ENCODE assay signal across 10 mouse cellular contexts in genomic region chr12:76197071-76197470, GRCm38 (mm10). TPM values are rescaled to one million over a fixed set of nuclear protein-coding genes. Genes with fewer than 3 reads are reported as not detected.
A peak's percentile ranks its signal among the peaks of the same experiment; 100 is the strongest.
DNase-seq lines count a peak whose midpoint lies in the region; ATAC-seq and TF ChIP-seq lines count a peak whose summit lies in the region.
"Had no signal": no experiment of that assay in that cellular context is flagged by ENCODE, and none has a peak within 500 bp of the region (broad histone marks: within the 10 kb centered on the region; RNA-seq: fewer than 3 reads in every experiment).

No protein-coding gene starts in this region.

- no peak for TF ChIP-seq CTCF in kidney, postnatal 0 days (IDR thresholded peaks at IDR 0.05; ENCODE audit: low read depth)
- no peak for TF ChIP-seq CTCF in hindbrain, postnatal 0 days (IDR thresholded peaks at IDR 0.05; ENCODE audit: low read depth)

- no peak for ATAC-seq in kidney, postnatal 0 days (replicated peaks; ENCODE audit: low FRiP score, low read depth)
- ATAC-seq in forebrain, embryonic 12.5 days (ENCODE audit: low FRiP score) = peak; percentile 76
- peak; percentile 63 for ATAC-seq in hindbrain, postnatal 0 days
- ATAC-seq in midbrain, embryonic 14.5 days (ENCODE audit: low FRiP score, low TSS enrichment) = peak; percentile 37; the same call in 1 of the 2 replicates
- no peak for ATAC-seq in frontal cortex, adult (ENCODE audit: low TSS enrichment)

- H3K4me3 ChIP-seq in kidney, postnatal 0 days (replicated peaks; ENCODE audit: low read depth, low read length) = no peak overlapping the region
- peak overlapping the region; percentile 31; the same call in 1 of the 2 replicates for H3K4me3 ChIP-seq in forebrain, embryonic 12.5 days (replicated peaks)
- H3K4me3 ChIP-seq in hindbrain, postnatal 0 days (ENCODE audit: low read length) = no peak overlapping the region; the same call in 1 of the 2 replicates
- H3K4me3 ChIP-seq in midbrain, embryonic 14.5 days (replicated peaks; ENCODE audit: low read depth, low read length) = no peak overlapping the region

- H3K4me2 ChIP-seq in kidney, postnatal 0 days (ENCODE audit: low read length) = peak overlapping the region; percentile 69
- H3K4me2 ChIP-seq in forebrain, embryonic 12.5 days = peak overlapping the region; percentile 73
- peak overlapping the region; percentile 63 for H3K4me2 ChIP-seq in hindbrain, postnatal 0 days (ENCODE audit: low read depth, low read length)
- H3K4me2 ChIP-seq in midbrain, embryonic 14.5 days (ENCODE audit: low read length) = peak overlapping the region; percentile 88

- H3K9me3 ChIP-seq in kidney, postnatal 0 days (replicated peaks; ENCODE audit: low read length) = no peaks in the 10 kb centered on the region
- H3K9me3 ChIP-seq in forebrain, embryonic 12.5 days = no peaks in the 10 kb centered on the region
- no peaks in the 10 kb centered on the region for H3K9me3 ChIP-seq in hindbrain, postnatal 0 days (ENCODE audit: low read length)
- no peaks in the 10 kb centered on the region for H3K9me3 ChIP-seq in midbrain, embryonic 14.5 days (ENCODE audit: control insufficient read depth, low read length)

- no peaks in the 10 kb centered on the region for H3K36me3 ChIP-seq in kidney, postnatal 0 days (ENCODE audit: insufficient read depth, low read length)
- H3K36me3 ChIP-seq in forebrain, embryonic 12.5 days (replicated peaks) = no peaks in the 10 kb centered on the region
- H3K36me3 ChIP-seq in hindbrain, postnatal 0 days (ENCODE audit: insufficient read depth, low read length) = no peaks in the 10 kb centered on the region
- no peaks in the 10 kb centered on the region for H3K36me3 ChIP-seq in midbrain, embryonic 14.5 days (ENCODE audit: control insufficient read depth, insufficient read depth, low read length)

- H3K27me3 ChIP-seq in kidney, postnatal 0 days (ENCODE audit: insufficient read depth, low read length) = no peaks in the 10 kb centered on the region
- peaks cover 13% of the 10 kb centered on the region for H3K27me3 ChIP-seq in forebrain, embryonic 12.5 days
- H3K27me3 ChIP-seq in hindbrain, postnatal 0 days (ENCODE audit: insufficient read depth, low read length) = no peaks in the 10 kb centered on the region
- no peaks in the 10 kb centered on the region for H3K27me3 ChIP-seq in midbrain, embryonic 14.5 days (ENCODE audit: control insufficient read depth, insufficient read depth, low read length)

- no peak for DNase-seq in kidney, postnatal 0 days (ENCODE audit: low spot score)
- DNase-seq in kidney, adult 11 months = no peak
- DNase-seq in hindbrain, postnatal 0 days (ENCODE audit: low spot score) = no peak
- no peak for DNase-seq in midbrain, embryonic 14.5 days
- no peak for DNase-seq in gastrocnemius, postnatal 10 days
- DNase-seq in adrenal gland, postnatal 10 days = no peak

- H3K4me1 ChIP-seq in kidney, postnatal 0 days (replicated peaks; ENCODE audit: insufficient read depth, low read length) = no peaks in the 10 kb centered on the region
- peaks cover 12% of the 10 kb centered on the region for H3K4me1 ChIP-seq in forebrain, embryonic 12.5 days
- peaks cover 7% of the 10 kb centered on the region for H3K4me1 ChIP-seq in hindbrain, postnatal 0 days (ENCODE audit: insufficient read depth, low read length)
- H3K4me1 ChIP-seq in midbrain, embryonic 14.5 days (ENCODE audit: control insufficient read depth, insufficient read depth, low read length) = 0 out of 2 replicates have a peak, but pooled peaks cover 5% of the 10 kb centered on the region

- no peak overlapping the region for H3K27ac ChIP-seq in kidney, postnatal 0 days
- H3K27ac ChIP-seq in forebrain, embryonic 12.5 days = no peak overlapping the region
- H3K27ac ChIP-seq in hindbrain, postnatal 0 days = no peak overlapping the region
- no peak overlapping the region for H3K27ac ChIP-seq in midbrain, embryonic 14.5 days (replicated peaks; ENCODE audit: low read depth, low read length)

- no peak overlapping the region for H3K9ac ChIP-seq in kidney, postnatal 0 days (ENCODE audit: low read depth, low read length)
- peak overlapping the region; percentile 25 for H3K9ac ChIP-seq in forebrain, embryonic 12.5 days
- no peak overlapping the region for H3K9ac ChIP-seq in hindbrain, postnatal 0 days (replicated peaks; ENCODE audit: low read length)
- no peak overlapping the region; the same call in 1 of the 2 replicates for H3K9ac ChIP-seq in midbrain, embryonic 14.5 days (replicated peaks; ENCODE audit: low read length)

- WGBS in kidney, postnatal 0 days = 48% methylated on average over 8 of the region's 8 CpGs
- 34% methylated on average over 8 of the region's 8 CpGs for WGBS in forebrain, embryonic 12.5 days
- 34% methylated on average over 8 of the region's 8 CpGs for WGBS in hindbrain, postnatal 0 days
- 37% methylated on average over 8 of the region's 8 CpGs for WGBS in midbrain, embryonic 14.5 days

RNA-seq across cellular contexts. Expression of gene Esr2, which starts 20.0 kb away (rescaled TPM):
- polyA plus RNA-seq in kidney, postnatal 0 days (2015; fragmentation: Nextera tagmentation; extraction: Ambion mirVana) = 0.68 and 0.75 TPM in 2 replicates
- 0.06 and 0.13 TPM in 2 replicates for polyA plus RNA-seq in forebrain, embryonic 12.5 days (2016; fragmentation: Nextera tagmentation; extraction: Ambion mirVana)
- total RNA-seq in hindbrain, postnatal 0 days (2014; rRNA removed) = 0.29 and 0.31 TPM in 2 replicates
- 0.28 and 0.35 TPM in 2 replicates for polyA plus RNA-seq in hindbrain, postnatal 0 days (2015; fragmentation: Nextera tagmentation; extraction: Ambion mirVana)
- 0.26 and 0.34 TPM in 2 replicates for polyA plus RNA-seq in midbrain, embryonic 14.5 days (2014; fragmentation: Nextera tagmentation; extraction: Ambion mirVana)
- total RNA-seq in gastrocnemius, postnatal 10 days (2021) = under 1 TPM; 0.07 to 0.09 TPM
- not detected for total RNA-seq in adrenal gland, postnatal 10 days (2021)
- total RNA-seq: MEL had no signal
- polyA plus RNA-seq: erythroblast, embryonic 14.5 days had no signal

RNA-seq across cellular contexts. Expression of gene Tex21, which starts 49.5 kb away (rescaled TPM):
- polyA plus RNA-seq in kidney, postnatal 0 days (2015; fragmentation: Nextera tagmentation; extraction: Ambion mirVana) = 0.08 and 0.19 TPM in 2 replicates
- polyA plus RNA-seq in forebrain, embryonic 12.5 days (2016; fragmentation: Nextera tagmentation; extraction: Ambion mirVana) = not detected in 2 replicates
- total RNA-seq in hindbrain, postnatal 0 days (2014; rRNA removed) = not detected in 2 replicates
- not detected in 2 replicates for polyA plus RNA-seq in hindbrain, postnatal 0 days (2015; fragmentation: Nextera tagmentation; extraction: Ambion mirVana)
- not detected in 2 replicates for polyA plus RNA-seq in midbrain, embryonic 14.5 days (2014; fragmentation: Nextera tagmentation; extraction: Ambion mirVana)
- total RNA-seq in gastrocnemius, postnatal 10 days (2021) = not detected
- not detected for total RNA-seq in adrenal gland, postnatal 10 days (2021)
- polyA plus RNA-seq: erythroblast, embryonic 14.5 days had no signal

RNA-seq across cellular contexts. Expression of gene Mthfd1, which starts 58.0 kb away (rescaled TPM):
- 94.0 and 106 TPM in 2 replicates for polyA plus RNA-seq in kidney, postnatal 0 days (2015; fragmentation: Nextera tagmentation; extraction: Ambion mirVana)
- 64.0 and 67.6 TPM in 2 replicates for polyA plus RNA-seq in forebrain, embryonic 12.5 days (2016; fragmentation: Nextera tagmentation; extraction: Ambion mirVana)
- 30.9 and 31.3 TPM in 2 replicates for total RNA-seq in hindbrain, postnatal 0 days (2014; rRNA removed)
- polyA plus RNA-seq in hindbrain, postnatal 0 days (2015; fragmentation: Nextera tagmentation; extraction: Ambion mirVana) = 33.1 and 37.1 TPM in 2 replicates
- polyA plus RNA-seq in midbrain, embryonic 14.5 days (2014; fragmentation: Nextera tagmentation; extraction: Ambion mirVana) = 25.3 and 35.1 TPM in 2 replicates
- total RNA-seq in gastrocnemius, postnatal 10 days (2021) = 10 to 100 TPM; 30.3 to 30.4 TPM
- 10 to 100 TPM; 51.5 to 52.5 TPM for total RNA-seq in adrenal gland, postnatal 10 days (2021)

Comparison
In these comparisons a context has a peak if more than half of its experiments do, and no peak if none do; other contexts are left out.
1. ATAC-seq: peak in forebrain, embryonic 12.5 days (single experiment), hindbrain, postnatal 0 days (single experiment) and midbrain, embryonic 14.5 days (single experiment); none in kidney, postnatal 0 days (single experiment) and frontal cortex, adult (single experiment).
2. Peak in every context shown above with its lines, with median percentiles within 50 percentile points of each other: H3K4me2 ChIP-seq.